Mouse (Mus musculus) neutrophil, adult 83 days (primary cell): ENCODE measurements around the gene Notum. TPM values are rescaled to one million over a fixed set of nuclear protein-coding genes. Genes with fewer than 3 reads are reported as not detected.

Source experiments
- total RNA-seq, 2 experiments: library from RNA; stranded (reverse); gene quantifications; one replicate each; pipeline ENCODE4 v1.2.4; 2023

Notum gene
- under 1 TPM in 1 of 2 experiments, not detected in 1; 0.39 TPM for total RNA-seq

GRCm38 (mm10) chr11:120661076-120661460 is at the start of gene Notum:
Gene Notum, minus strand, starts transcription at chr11:120661175.

GRCm38 (mm10) chr11:120672687-120673593 is 12.0 kb upstream of the Notum start, which contains the start of gene Aspscr1:
Gene Aspscr1, plus strand, starts transcription at chr11:120672973.

GRCm38 (mm10) chr11:120648001-120648476 is 12.9 kb downstream of the Notum start, which contains the start of gene Myadml2:
Gene Myadml2, minus strand, starts transcription at chr11:120648158.

GRCm38 (mm10) chr11:120643601-120643987 is 17.4 kb downstream of the Notum start, which contains the start of gene Pycr1:
Gene Pycr1, minus strand, starts transcription at chr11:120643769.

GRCm38 (mm10) chr11:120633520-120634343 is 27.2 kb downstream of the Notum start, which contains the start of gene Mafg:
Gene Mafg, minus strand, starts transcription at chr11:120633600.

GRCm38 (mm10) chr11:120625152-120625775 is 35.7 kb downstream of the Notum start, which contains the start of gene Sirt7:
Gene Sirt7, minus strand, starts transcription at chr11:120625240.

GRCm38 (mm10) chr11:120617519-120618112 is 43.4 kb downstream of the Notum start, which contains the start of gene Pcyt2:
Gene Pcyt2, minus strand, starts transcription at chr11:120617936.

GRCm38 (mm10) chr11:120608241-120609034 is 52.5 kb downstream of the Notum start, which contains the start of gene Npb:
Gene Npb, plus strand, starts transcription at chr11:120608477.

Other genes starting within 250 kb of the Notum start
- gene Nploc4, start 223.5 kb downstream of the Notum start, total RNA-seq = 10 to 100 TPM; 48.6 to 50.6 TPM
- 1 to 10 TPM in 1 of 2 experiments, not detected in 1; 6.7 TPM for gene Tspan10, start 218.5 kb downstream of the Notum start, total RNA-seq
- not detected for gene Pde6g, start 207.7 kb downstream of the Notum start, total RNA-seq
- gene Oxld1, start 203.1 kb downstream of the Notum start, total RNA-seq = 1 to 10 TPM; 4.1 to 7.9 TPM
- gene Ccdc137, start 203.1 kb downstream of the Notum start, total RNA-seq = 10 to 100 TPM; 12.4 to 14.5 TPM
- 10 to 100 TPM in 1 of 2 experiments, 1 to 10 TPM in 1; 8.7 to 10.5 TPM for gene Arl16, start 193.6 kb downstream of the Notum start, total RNA-seq
- gene Mrpl12, start 176.6 kb downstream of the Notum start, total RNA-seq = 10 to 100 TPM; 18.3 to 23.1 TPM
- gene Slc25a10, start 169.3 kb downstream of the Notum start, total RNA-seq = 10 to 100 TPM; 16.4 to 19.3 TPM
- not detected for gene Gcgr, start 130.5 kb downstream of the Notum start, total RNA-seq
- gene Mcrip1, start 111.4 kb downstream of the Notum start, total RNA-seq = 10 to 100 TPM; 34.2 to 37.3 TPM
- under 1 TPM in 1 of 2 experiments, not detected in 1; 0.75 TPM for gene Ppp1r27, start 110.0 kb downstream of the Notum start, total RNA-seq
- gene P4hb, start 87.9 kb downstream of the Notum start, total RNA-seq = 100 to 1,000 TPM; 266 to 274 TPM
- 100 to 1,000 TPM; 361 to 393 TPM for gene Arhgdia, start 79.6 kb downstream of the Notum start, total RNA-seq
- 100 to 1,000 TPM; 143 to 147 TPM for gene Alyref, start 62.8 kb downstream of the Notum start, total RNA-seq
- gene Anapc11, start 62.8 kb downstream of the Notum start, total RNA-seq = 10 to 100 TPM; 49.3 to 52.8 TPM
- gene Npb, start 52.7 kb downstream of the Notum start, total RNA-seq = 1 to 10 TPM; 1.2 to 1.5 TPM
- gene Pcyt2, start 43.2 kb downstream of the Notum start, total RNA-seq = 10 to 100 TPM; 37.2 to 38.3 TPM
- 100 to 1,000 TPM; 119 to 120 TPM for gene Sirt7, start 35.9 kb downstream of the Notum start, total RNA-seq
- gene Mafg, start 27.6 kb downstream of the Notum start, total RNA-seq = 100 to 1,000 TPM; 107 to 135 TPM
- gene Pycr1, start 17.4 kb downstream of the Notum start, total RNA-seq = 1 to 10 TPM; 1.1 to 1.2 TPM
- not detected for gene Myadml2, start 13.0 kb downstream of the Notum start, total RNA-seq
- gene Aspscr1, start 11.8 kb upstream of the Notum start, total RNA-seq = 10 to 100 TPM; 85.4 to 88.2 TPM
- 10 to 100 TPM; 33.5 to 39.0 TPM for gene Cenpx, start 52.6 kb upstream of the Notum start, total RNA-seq
- 10 to 100 TPM; 12.8 to 17.1 TPM for gene Lrrc45, start 52.8 kb upstream of the Notum start, total RNA-seq
- under 1 TPM in 1 of 2 experiments, not detected in 1; 0.33 TPM for gene Rac3, start 60.3 kb upstream of the Notum start, total RNA-seq
- gene Dcxr, start 66.1 kb upstream of the Notum start, total RNA-seq = 1 to 10 TPM; 8.3 to 8.5 TPM
- 1 to 10 TPM; 7.3 to 9.0 TPM for gene Cbr2, start 70.9 kb upstream of the Notum start, total RNA-seq
- gene Hmga1b, start 101.6 kb upstream of the Notum start, total RNA-seq = 10 to 100 TPM; 40.0 to 43.8 TPM
- gene Rfng, start 123.0 kb upstream of the Notum start, total RNA-seq = 10 to 100 TPM; 14.0 to 15.3 TPM
- gene Gps1, start 123.1 kb upstream of the Notum start, total RNA-seq = 10 to 100 TPM; 38.0 to 39.9 TPM
- 10 to 100 TPM; 31.0 to 32.0 TPM for gene Dus1l, start 135.2 kb upstream of the Notum start, total RNA-seq
- gene Fasn, start 163.4 kb upstream of the Notum start, total RNA-seq = 10 to 100 TPM; 28.3 to 29.7 TPM